Mouse (Mus musculus) midbrain, embryonic 15.5 days (tissue): Measurements from ENCODE around the gene Serpinb6a. TPM values are rescaled to one million over a fixed set of nuclear protein-coding genes. Genes with fewer than 3 reads are reported as not detected.

ENCODE experiments used
- polyA plus RNA-seq: library from polyadenylated mRNA; unstranded; fragments of >200 nt; fragmentation: Nextera tagmentation; extraction: Ambion mirVana; gene quantifications from 2 replicates; pipeline ENCODE4 v1.2.1, GENCODE M21; 2015

Gene Serpinb6a
- polyA plus RNA-seq, 1 experiment from 2014 or later, result 33.9 TPM

Other genes starting within 250 kb of the Serpinb6a start
- gene Serpinb6e, start 159.4 kb downstream of the Serpinb6a start, polyA plus RNA-seq, result not detected in 2 replicates
- 0.51 TPM in 1 of 2 replicates, not detected in the other for gene Serpinb6c, start 97.1 kb downstream of the Serpinb6a start, polyA plus RNA-seq
- 7.2 and 8.3 TPM in 2 replicates for gene Nqo2, start 38.1 kb downstream of the Serpinb6a start, polyA plus RNA-seq
- 6.2 and 6.7 TPM in 2 replicates for gene Ripk1, start 431 bp downstream of the Serpinb6a start, polyA plus RNA-seq
- 35.4 and 36.8 TPM in 2 replicates for gene Bphl, start 34.8 kb upstream of the Serpinb6a start, polyA plus RNA-seq
- 3,188 and 3,263 TPM in 2 replicates for gene Tubb2a, start 75.2 kb upstream of the Serpinb6a start, polyA plus RNA-seq
- gene Tubb2b, start 127.7 kb upstream of the Serpinb6a start, polyA plus RNA-seq, result 1,126 and 1,130 TPM in 2 replicates
- gene Psmg4, start 160.2 kb upstream of the Serpinb6a start, polyA plus RNA-seq, result 66.6 and 69.2 TPM in 2 replicates